Mouse (Mus musculus) urinary bladder, adult 2 months (tissue): ENCODE results near the gene Slc25a44. TPM values are rescaled to one million over a fixed set of nuclear protein-coding genes. Genes with fewer than 3 reads are reported as not detected.
"Not testable (repeated sequence)": the region's sequence is repeated elsewhere in the genome, so short reads cannot be mapped to it uniquely, and the experiment has no call there.

Experiments
- DNase-seq: peaks from one replicate; pipeline ENCODE4 v3.0.0; 2022; ENCODE audit warnings: low spot score
- polyA plus RNA-seq: library from polyadenylated mRNA; depleted of rRNA; stranded (reverse); fragments of >200 nt; gene quantifications from 2 replicates; pipeline ENCODE4 v1.2.3, GENCODE M21; 2012

The Slc25a44 gene
- polyA plus RNA-seq, 1 experiment: 19.8 TPM

GRCm38 (mm10) chr3:88415668-88416067, 9.3 kb downstream of the Slc25a44 start:
- DNase-seq: no peak

DNA sequence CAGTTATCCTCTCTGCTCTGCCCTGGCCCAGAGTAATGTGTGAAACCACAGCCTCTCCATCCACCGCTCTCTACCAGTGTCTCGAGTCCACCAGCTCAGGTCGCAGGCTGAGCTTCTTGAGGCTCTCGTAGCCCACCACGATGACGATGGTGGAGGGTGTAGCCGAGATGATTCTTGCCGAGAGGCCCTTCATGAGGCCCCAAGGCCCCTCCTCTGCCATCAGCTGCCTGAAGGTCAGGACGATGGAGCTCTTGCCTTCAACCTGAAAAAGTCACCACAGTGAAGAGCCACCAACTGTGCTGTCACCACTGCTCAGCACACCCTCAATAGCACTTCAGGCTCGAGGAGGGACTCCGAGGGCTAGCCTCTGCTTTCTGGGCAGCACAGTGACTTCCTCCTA, 12.3 kb downstream of the Slc25a44 start:
- no peak for DNase-seq

GRCm38 (mm10) chr3:88411681-88412080, 13.3 kb downstream of the Slc25a44 start:
- no peak for DNase-seq

DNA sequence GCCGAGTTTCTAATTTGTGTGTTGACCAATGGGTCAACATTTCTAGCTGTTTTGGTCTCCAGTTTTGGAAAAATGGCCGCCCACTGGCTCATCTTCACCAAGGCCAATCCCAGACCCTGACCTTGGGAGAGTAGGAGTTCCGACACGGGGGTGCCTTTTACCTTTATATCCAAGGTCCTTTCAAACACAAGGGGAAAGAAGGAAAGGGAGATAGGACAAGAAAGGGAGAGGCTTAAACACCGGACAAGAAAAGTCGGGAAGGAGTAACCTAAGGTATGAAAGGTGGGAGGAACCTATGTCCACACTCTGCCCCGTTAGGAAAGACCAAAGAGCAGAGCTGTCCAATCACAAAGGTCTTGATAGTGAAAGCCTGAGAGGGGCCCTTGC, 14.3 kb downstream of the Slc25a44 start:
- no peak for DNase-seq

GRCm38 (mm10) chr3:88409741-88410644, 14.9 kb downstream of the Slc25a44 start, which contains the start of gene Pmf1:
Pmf1 (minus strand) TSS chr3:88410331.
- peak; percentile 85 for DNase-seq

- DNase-seq: no peak
Measured at GRCm38 (mm10) chr3:88408953-88409352, 16.0 kb downstream of the Slc25a44 start.

- DNase-seq: no peak
Measured at GRCm38 (mm10) chr3:88407529-88407928, 17.4 kb downstream of the Slc25a44 start.

DNA sequence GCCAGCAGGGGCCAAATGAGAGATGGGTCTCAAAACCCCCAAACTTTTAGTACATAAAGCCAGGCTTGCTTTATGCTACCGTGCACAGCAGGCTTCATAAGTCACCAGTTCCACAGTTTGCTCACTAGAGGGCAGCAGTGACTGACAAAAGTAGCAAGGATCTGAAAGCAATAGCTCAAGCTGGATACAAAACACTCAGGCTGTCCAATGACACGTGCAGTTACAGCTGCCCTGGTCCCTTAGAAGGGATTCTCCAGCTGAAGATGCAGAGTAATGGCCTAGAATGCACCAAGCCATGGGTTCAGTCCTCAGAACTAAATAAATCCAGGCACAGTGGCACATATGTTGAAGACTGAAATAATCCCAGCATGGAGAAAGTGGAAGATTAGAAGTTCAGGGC, 17.8 kb downstream of the Slc25a44 start:
- no peak for DNase-seq

GRCm38 (mm10) chr3:88403522-88404230, 21.3 kb downstream of the Slc25a44 start:
- no peak for DNase-seq

DNA sequence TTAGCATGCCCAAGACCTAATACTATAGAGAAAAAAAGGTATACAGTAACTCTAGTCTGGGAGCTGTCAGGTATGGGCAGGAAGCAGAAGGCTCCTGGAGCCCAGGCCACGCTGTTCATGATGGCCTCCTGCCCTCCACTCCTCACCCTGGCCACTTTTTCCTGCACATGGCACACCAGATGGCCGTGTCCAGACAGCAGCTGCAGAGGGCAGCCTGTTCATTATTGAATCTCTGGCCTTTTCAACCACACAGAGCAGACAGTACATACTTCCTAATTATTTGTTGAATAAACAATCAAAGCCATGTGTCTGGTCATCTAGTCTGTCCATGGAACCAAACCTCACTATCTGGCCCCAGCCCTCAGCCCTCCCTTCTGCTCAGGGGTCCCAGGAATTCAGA, 26.3 kb downstream of the Slc25a44 start:
- DNase-seq: no peak

GRCm38 (mm10) chr3:88395742-88396141, 29.2 kb downstream of the Slc25a44 start:
- DNase-seq: no peak

GRCm38 (mm10) chr3:88395288-88395687, 29.7 kb downstream of the Slc25a44 start:
- no peak for DNase-seq

DNA sequence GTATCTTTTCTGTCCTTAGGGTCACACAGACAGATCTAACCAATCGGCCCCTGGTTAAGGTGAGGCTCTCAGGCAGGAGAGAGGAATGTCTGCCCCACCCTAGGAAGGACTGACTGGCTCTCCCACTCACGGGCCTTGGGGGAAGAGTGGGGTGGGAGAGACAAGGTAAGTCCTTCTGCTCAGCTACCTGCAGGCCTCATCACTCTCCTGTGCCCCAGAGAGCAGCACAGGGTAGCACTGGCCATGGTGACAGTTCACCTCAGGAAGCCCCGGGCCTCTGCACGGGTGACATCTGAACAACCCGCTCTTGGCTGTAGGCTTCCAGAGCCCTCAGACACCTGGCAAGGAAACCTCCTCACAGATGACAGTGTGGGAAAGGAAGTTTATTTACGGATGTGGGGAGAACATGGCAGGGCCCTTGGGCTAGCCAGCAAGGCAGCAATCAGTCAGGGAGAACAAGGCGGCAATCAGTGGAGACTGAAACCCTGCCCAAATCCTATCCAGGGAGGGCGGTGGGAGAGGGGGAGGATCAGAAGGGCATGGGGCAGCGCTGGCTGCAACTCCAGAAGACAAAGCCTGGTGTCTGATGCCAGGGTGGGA, 31.1 kb downstream of the Slc25a44 start:
- DNase-seq: no peak

DNA sequence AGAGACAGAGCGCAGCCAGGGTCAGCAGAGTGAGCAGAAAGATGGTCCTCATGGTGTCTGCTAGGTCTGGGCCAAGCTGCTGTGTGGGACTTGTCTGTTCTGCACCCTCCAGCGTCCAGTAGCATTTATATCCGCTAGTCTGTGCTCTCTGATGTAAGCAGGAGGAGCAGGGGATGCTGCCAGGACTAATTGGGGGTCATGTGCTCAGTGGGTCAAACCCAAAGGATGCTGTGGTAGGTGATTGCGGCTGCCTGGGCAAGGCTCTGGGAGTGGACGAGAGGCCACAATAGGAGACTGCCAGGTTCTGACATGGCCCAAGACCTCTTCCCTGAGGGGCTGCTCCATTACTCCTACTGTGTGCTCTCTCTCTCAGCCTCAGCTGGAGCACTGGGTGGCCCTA, 40.6 kb downstream of the Slc25a44 start, which contains the start of gene Bglap:
TSS of gene Bglap (minus strand) at position 101 of the 400 bp plus-strand sequence.
- DNase-seq: no peak

DNA sequence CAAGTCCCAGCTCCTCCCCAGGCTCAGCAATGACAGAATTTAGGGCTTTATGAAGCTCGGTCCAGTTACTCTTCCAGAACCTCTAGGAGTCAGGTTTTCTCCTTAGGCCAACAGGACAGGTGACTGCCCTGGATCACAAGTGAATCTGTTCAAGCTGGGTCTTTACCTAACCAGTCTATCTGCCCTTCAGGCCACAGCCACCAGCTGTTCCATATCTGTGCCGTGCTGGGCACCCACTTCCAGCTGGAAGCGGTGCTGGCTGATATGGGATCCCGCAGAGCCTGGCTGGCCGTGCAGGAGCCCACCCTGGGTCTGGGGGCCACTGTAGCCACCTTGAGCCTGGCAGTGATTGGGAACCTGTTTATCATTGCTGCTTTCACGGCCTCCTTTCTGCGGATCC, 42.6 kb downstream of the Slc25a44 start:
- DNase-seq: not testable (repeated sequence)

GRCm38 (mm10) chr3:88381389-88382315, 43.3 kb downstream of the Slc25a44 start:
- DNase-seq: not testable (repeated sequence)

DNA sequence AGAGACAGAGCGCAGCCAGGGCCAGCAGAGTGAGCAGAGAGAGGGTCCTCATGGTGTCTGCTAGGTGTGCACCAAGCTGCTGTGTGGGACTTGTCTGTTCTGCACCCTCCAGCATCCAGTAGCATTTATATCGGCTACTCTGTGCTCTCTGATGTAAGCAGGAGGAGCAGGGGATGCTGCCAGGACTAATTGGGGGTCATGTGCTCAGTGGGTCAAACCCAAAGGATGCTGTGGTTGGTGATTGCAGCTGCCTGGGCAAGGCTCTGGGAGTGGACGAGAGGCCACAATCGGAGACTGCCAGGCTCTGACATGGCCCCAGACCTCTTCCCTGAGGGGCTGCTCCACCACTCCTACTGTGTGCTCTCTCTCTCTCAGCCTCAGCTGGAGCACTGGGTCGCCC, 46.3 kb downstream of the Slc25a44 start, which contains the start of gene Bglap2:
TSS of gene Bglap2 (minus strand) at position 101 of the 400 bp plus-strand sequence.
- DNase-seq: not testable (repeated sequence)

- not testable (repeated sequence) for DNase-seq
Measured at GRCm38 (mm10) chr3:88376644-88377043, 48.3 kb downstream of the Slc25a44 start.

DNA sequence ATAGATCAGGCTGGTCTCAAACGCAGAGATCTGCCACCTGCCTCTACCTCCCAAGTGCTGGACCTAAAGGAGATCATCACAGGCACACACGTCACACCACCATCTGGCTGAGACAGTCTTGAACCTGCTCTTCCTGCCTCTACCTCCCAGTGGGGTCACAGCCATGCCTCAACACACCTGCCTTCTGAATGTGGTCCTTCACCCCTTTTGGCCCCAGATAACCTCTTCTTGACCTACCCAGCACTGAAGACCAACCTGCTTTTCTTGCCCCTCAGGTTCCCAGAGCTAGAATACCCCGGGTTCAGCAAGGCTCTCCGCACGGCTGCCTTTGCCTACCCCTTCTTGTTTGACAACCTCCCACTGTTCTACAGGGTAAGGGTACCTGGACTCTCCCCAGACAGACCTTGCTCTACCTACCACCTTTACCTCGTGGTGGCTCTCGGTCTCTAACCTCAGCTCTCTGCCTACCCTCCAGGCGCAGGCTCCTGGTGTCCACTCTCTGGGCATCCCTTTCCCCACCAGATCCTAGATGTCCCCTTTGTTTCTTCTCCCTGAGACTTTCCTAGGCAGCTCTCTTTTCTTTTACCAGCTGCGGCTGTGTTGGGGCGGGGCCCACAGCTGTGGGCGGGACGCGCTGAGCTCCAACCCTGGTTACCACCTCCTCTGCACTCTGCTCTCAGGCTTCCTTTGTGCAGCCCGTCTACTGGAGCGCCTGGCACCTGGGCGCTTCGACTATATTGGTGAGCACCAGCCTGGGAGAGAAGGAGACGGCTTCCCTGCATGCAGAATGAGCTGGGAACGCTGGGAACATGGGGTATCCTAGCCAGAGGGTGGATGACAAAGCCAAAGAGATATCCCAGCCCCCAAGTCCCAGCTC, 49.0 kb downstream of the Slc25a44 start:
- DNase-seq: not testable (repeated sequence)

DNA sequence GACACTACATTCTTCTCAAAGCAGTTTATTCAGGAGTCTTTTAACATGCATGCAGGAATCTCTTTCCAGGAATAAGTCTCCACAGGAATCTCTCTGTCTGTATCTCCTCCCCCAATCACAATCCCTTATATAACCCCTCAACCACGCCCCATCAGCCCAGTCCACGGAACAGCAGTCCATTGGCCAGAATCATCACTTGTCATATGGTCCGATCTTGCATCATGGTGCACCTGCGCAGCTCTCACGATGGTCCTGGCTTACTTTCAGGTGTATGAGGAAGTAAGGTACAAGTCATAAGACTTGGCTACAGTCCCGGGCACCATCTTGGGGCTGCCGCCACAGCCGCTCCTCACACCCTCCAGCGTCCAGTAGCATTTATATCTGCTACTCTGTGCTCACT, 52.3 kb downstream of the Slc25a44 start, which contains the start of gene Bglap3:
TSS of gene Bglap3 (minus strand) at position 101 of the 400 bp plus-strand sequence.
- not testable (repeated sequence) for DNase-seq
